Mouse (Mus musculus) kidney, embryonic 16.5 days (tissue): ENCODE measurements at regions not wholly inside any gene's neighbourhood (a gene's known extent, or its start where the extent isn't known, plus 50 kb on each side); places are given as distances from the start of the nearest gene placed in this dataset.

Source experiments
- ATAC-seq: fragments of 200-750 bp; cut with Nextera tagmentation; 2 replicates; pipeline ENCODE4 v1.8.0; 2017; ENCODE audit warnings: moderate TSS enrichment; ENCODE audit not compliant: low FRiP score, low TSS enrichment
- H3K27ac ChIP-seq: fragments of 300-500 bp; sonication (generic); 2 replicates; pipeline ENCODE4 v1.5.1; 2014; ENCODE audit warnings: low read length
- H3K27me3 ChIP-seq: fragments of 300-500 bp; sonication (generic); 2 replicates; pipeline ENCODE4 v1.6.1; 2014; ENCODE audit warnings: low read length, control low read depth, mixed read lengths; ENCODE audit not compliant: insufficient read depth
- H3K36me3 ChIP-seq: fragments of 300-500 bp; sonication (generic); 2 replicates; pipeline ENCODE4 v1.6.1; 2014; ENCODE audit warnings: low read length, control low read depth, mixed read lengths; ENCODE audit not compliant: insufficient read depth
- H3K4me1 ChIP-seq: fragments of 300-500 bp; sonication (generic); 2 replicates; pipeline ENCODE4 v1.6.1; 2014; ENCODE audit warnings: low read length, control low read depth, mixed read lengths; ENCODE audit not compliant: insufficient read depth
- H3K4me2 ChIP-seq: fragments of 300-500 bp; sonication (generic); replicated peaks from 2 replicates; pipeline ENCODE4 v1.6.1; 2014; ENCODE audit warnings: low read depth, low read length
- H3K4me3 ChIP-seq: fragments of 300-500 bp; sonication (generic); 2 replicates; pipeline ENCODE4 v1.5.1; 2014; ENCODE audit warnings: mild to moderate bottlenecking, low read length
- H3K9ac ChIP-seq: fragments of 300-500 bp; sonication (generic); replicated peaks from 2 replicates; pipeline ENCODE4 v1.6.1; 2014; ENCODE audit warnings: low read length
- H3K9me3 ChIP-seq: fragments of 300-500 bp; sonication (generic); 2 replicates; pipeline ENCODE4 v1.6.1; 2016; ENCODE audit warnings: low read length, control low read depth
- WGBS: fragments of 180-500 bp; shearing (Covaris S2); extraction: QIAGEN DNeasy Blood & Tissue Kit; methylation state at CpG from one replicate; pipeline ENCODE4 v1.1.7; 2014; 5-methylcytosine and 5-hydroxymethylcytosine counted together

- Histone ChIP-seq H3K9me3 (0 out of 2 replicates have a peak, but pooled peaks cover 2% of the 10 kb centered on the region), H3K36me3 (no peaks in the 10 kb centered on the region), H3K4me1 (no peaks in the 10 kb centered on the region), H3K9ac (no peak overlapping the region), H3K4me3 (no peak overlapping the region), H3K27ac (no peak overlapping the region), H3K4me2 (no peak overlapping the region), H3K27me3 (no peaks in the 10 kb centered on the region)
- WGBS: 80% methylated on average over 4 of the region's 4 CpGs
- no peak for ATAC-seq
Measured at GRCm38 (mm10) chr9:47176044-47176443, 177.5 kb downstream of the Gm4791 start.

GRCm38 (mm10) chr9:47218101-47218500, 219.6 kb downstream of the Gm4791 start:
- Histone ChIP-seq H3K36me3 (no peaks in the 10 kb centered on the region), H3K27me3 (no peaks in the 10 kb centered on the region), H3K4me3 (no peak overlapping the region), H3K4me2 (no peak overlapping the region), H3K9ac (no peak overlapping the region), H3K9me3 (no peaks in the 10 kb centered on the region), H3K4me1 (no peaks in the 10 kb centered on the region), H3K27ac (no peak overlapping the region)
- ATAC-seq: no peak
- WGBS: 26% methylated on average over 3 of the region's 3 CpGs

DNA sequence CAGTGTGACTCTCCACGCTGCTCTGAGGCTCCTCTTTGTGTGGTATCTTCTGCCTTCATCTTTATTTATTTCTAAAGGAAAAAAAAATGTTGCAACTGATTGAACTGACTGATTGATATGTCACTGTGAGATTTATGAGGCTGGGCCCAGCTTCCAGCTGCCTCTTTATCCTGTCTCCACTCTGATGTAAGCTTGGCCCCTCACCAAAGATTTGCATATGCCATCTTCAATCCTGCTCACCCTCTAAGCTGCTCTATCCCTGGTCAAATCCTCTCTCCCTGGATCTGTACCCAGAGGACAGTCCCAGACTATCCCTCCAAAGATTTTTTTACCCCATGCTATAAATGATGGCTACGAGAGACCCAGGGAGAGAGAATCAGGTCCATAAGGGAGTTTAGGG, 225.0 kb downstream of the Gm4791 start:
- Histone ChIP-seq H3K9ac (no peak overlapping the region), H3K27me3 (no peaks in the 10 kb centered on the region), H3K4me2 (no peak overlapping the region), H3K4me1 (no peaks in the 10 kb centered on the region), H3K4me3 (no peak overlapping the region), H3K27ac (no peak overlapping the region), H3K36me3 (no peaks in the 10 kb centered on the region), H3K9me3 (no peaks in the 10 kb centered on the region)
- ATAC-seq: no peak
- 78% methylated on average over 2 of the region's 2 CpGs for WGBS

- Histone ChIP-seq H3K27ac (no peak overlapping the region), H3K36me3 (no peaks in the 10 kb centered on the region), H3K4me1 (no peaks in the 10 kb centered on the region), H3K9ac (no peak overlapping the region), H3K27me3 (no peaks in the 10 kb centered on the region), H3K9me3 (no peaks in the 10 kb centered on the region), H3K4me3 (no peak overlapping the region), H3K4me2 (no peak overlapping the region)
- ATAC-seq: no peak
- 95% methylated on average over 1 of the region's 1 CpGs for WGBS
Measured at GRCm38 (mm10) chr9:47224249-47224648, 225.7 kb downstream of the Gm4791 start.

DNA sequence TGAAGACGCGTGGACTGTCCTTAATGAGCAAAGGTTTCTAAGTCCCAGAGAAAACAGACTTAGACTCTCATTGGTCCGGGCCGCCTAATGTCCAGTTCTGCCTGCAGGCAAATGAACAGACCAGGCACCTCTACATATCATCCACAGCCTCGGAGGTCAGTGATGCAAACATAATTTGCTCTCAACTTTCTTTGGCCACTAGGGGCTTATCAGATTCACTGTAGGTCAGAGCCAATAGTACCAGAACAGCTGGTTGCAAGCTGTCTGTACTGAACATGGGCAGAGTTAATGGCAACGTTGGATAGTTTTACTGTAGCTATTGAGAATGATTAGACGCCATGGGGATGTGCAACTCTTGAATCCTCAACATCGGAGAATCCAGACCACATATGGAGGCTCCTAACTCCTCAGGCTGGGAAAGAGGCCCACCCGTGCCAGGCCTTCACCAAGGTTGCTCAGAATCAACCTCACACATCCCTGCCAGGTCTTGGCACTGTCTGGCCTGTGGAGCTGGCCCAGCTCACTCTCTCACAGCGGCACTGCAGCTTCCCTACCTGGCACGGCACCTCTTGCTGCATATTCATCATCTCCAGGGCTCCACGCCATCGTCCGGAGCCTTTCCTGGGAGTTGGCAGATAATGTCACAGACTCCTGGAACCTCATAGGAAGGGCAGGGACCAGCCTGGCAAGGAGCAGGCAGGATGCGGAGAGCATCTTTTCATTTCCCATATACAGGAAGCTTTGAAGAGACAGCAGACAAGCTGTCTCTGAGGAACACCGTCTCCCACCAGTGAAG, 228.1 kb downstream of the Gm4791 start:
- WGBS: 85% methylated on average over 16 of the region's 16 CpGs

DNA sequence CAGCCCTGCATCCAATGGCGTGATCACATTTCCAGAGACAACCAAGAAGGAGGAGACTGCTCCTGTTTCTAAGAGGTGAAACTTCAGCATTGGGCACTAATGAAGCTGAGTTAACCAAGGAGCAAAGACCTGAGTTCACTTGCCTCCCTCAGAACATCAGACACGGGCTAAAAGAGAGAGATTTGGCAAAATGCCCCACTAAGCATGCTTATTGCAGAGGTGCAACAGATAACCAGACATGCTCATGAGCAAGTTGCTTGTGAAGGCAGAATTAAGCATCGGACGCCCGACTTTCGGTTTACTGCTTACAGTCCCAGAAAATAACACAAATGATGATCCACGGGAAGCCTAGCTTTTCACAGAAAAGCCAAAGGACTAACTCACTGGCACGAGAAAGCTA, 228.8 kb downstream of the Gm4791 start:
- Histone ChIP-seq H3K4me3 (no peak overlapping the region), H3K27me3 (no peaks in the 10 kb centered on the region), H3K4me2 (no peak overlapping the region), H3K27ac (no peak overlapping the region), H3K4me1 (no peaks in the 10 kb centered on the region), H3K36me3 (no peaks in the 10 kb centered on the region), H3K9me3 (no peaks in the 10 kb centered on the region), H3K9ac (no peak overlapping the region)
- ATAC-seq: no peak
- 76% methylated on average over 8 of the region's 8 CpGs for WGBS

More for the DNA sequence above, 228.1 kb downstream of the Gm4791 start:
- Histone ChIP-seq H3K9me3 (no peaks in the 10 kb centered on the region), H3K27ac (no peak overlapping the region), H3K4me2 (no peak overlapping the region), H3K27me3 (no peaks in the 10 kb centered on the region), H3K4me1 (no peaks in the 10 kb centered on the region), H3K4me3 (no peak overlapping the region), H3K9ac (no peak overlapping the region), H3K36me3 (no peaks in the 10 kb centered on the region)
- no peak for ATAC-seq

DNA sequence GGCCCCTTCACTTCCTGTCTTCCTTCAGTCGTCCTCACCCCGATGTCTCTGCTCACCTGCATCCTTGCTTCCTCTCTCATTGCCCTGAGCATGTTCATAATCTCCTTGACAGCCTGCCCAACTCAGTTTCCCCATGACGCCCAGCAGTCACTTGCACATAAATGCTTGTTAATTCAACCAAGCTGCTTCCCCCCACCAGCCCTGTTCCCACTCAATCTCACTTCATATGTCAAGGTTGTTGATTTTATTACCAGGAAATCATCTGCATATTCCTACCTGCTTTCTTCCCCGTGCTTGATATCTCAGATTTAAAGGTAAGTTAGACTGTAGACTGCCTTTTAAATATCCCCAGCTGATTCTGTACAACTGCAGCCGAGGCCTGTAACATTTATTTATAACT, 230.2 kb downstream of the Gm4791 start:
- Histone ChIP-seq H3K27me3 (no peaks in the 10 kb centered on the region), H3K9me3 (no peaks in the 10 kb centered on the region), H3K4me2 (no peak overlapping the region), H3K9ac (no peak overlapping the region), H3K27ac (no peak overlapping the region), H3K36me3 (no peaks in the 10 kb centered on the region), H3K4me1 (no peaks in the 10 kb centered on the region), H3K4me3 (no peak overlapping the region)
- no peak for ATAC-seq
- 59% methylated on average over 5 of the region's 5 CpGs for WGBS

- Histone ChIP-seq H3K9me3 (no peaks in the 10 kb centered on the region), H3K27ac (no peak overlapping the region), H3K4me3 (no peak overlapping the region), H3K27me3 (no peaks in the 10 kb centered on the region), H3K9ac (no peak overlapping the region), H3K36me3 (no peaks in the 10 kb centered on the region), H3K4me1 (no peaks in the 10 kb centered on the region), H3K4me2 (no peak overlapping the region)
- no peak for ATAC-seq
- 76% methylated on average over 6 of the region's 6 CpGs for WGBS
Measured at GRCm38 (mm10) chr9:47229296-47229695, 230.8 kb downstream of the Gm4791 start.

- H3K4me2 ChIP-seq: no peak overlapping the region
- ATAC-seq: no peak
- no peak overlapping the region for H3K9ac ChIP-seq
- no peaks in the 10 kb centered on the region for H3K36me3 ChIP-seq
- H3K27ac ChIP-seq: no peak overlapping the region
- WGBS: 94% methylated on average over 8 of the region's 8 CpGs
- H3K9me3 ChIP-seq: no peaks in the 10 kb centered on the region; the same call in 1 of the 2 replicates
- no peak overlapping the region for H3K4me3 ChIP-seq
- no peaks in the 10 kb centered on the region for H3K27me3 ChIP-seq
- 0 out of 2 replicates have a peak, but pooled peaks cover 5% of the 10 kb centered on the region for H3K4me1 ChIP-seq
Measured at GRCm38 (mm10) chr9:47240950-47241349, 242.4 kb downstream of the Gm4791 start.

DNA sequence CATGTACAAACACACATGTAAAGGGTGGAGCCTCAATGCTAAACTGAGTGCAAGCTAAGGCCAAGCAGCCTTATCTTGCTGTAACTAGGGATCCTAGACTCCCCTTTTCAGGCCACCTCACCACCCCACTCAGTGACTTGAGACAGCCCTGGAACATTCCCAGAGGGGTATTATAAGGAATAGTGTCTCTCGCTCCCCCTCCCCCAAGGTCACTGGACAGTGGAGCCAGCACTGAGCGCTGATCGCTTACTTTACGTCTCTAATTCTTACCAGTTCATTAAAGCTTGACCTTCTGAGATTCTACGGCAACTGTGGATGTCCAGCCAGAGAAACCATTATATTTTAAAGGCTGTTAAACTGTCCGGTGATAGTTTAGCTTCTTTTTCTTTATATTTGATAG, 243.5 kb downstream of the Gm4791 start:
- Histone ChIP-seq H3K4me3 (no peak overlapping the region), H3K27me3 (no peaks in the 10 kb centered on the region), H3K9ac (no peak overlapping the region), H3K9me3 (peaks cover 5% of the 10 kb centered on the region; the same call in 1 of the 2 replicates), H3K4me1 (0 out of 2 replicates have a peak, but pooled peaks cover 5% of the 10 kb centered on the region), H3K4me2 (no peak overlapping the region), H3K36me3 (no peaks in the 10 kb centered on the region), H3K27ac (no peak overlapping the region)
- ATAC-seq: no peak
- WGBS: 22% methylated on average over 6 of the region's 6 CpGs
